Mouse (Mus musculus): ENCODE data around the gene Olfr96.

DNA sequence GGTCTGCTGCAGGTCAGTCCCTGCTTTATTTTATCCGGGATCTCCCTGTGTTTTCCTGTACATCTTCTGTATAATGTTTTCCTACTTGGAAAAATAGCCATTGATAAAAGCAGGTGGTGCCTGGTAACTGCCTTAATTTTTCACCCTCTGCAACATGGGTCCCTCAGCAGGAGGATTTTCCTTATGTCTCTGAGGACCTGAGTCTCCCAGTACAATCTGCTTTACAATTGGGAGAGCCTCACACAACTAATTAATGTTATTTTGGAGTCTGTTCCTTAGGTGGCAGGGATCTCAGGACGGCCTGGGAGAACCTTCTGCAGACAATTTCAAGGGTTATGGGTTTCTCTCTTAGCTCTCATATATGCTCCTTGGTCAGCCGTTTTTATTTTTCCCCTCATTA lies 6.9 kb upstream of the Olfr96 start, which contains the start of gene Olfr95:
- TF ChIP-seq CTCF (IDR thresholded peaks at IDR 0.05; ENCODE audit: insufficient read depth, low read depth, low read length): no peak
- TF ChIP-seq POLR2A (IDR thresholded peaks at IDR 0.05; ENCODE audit: insufficient read depth, low read depth, low read length): no peak

All from olfactory bulb, adult 2 months (tissue).